Mouse (Mus musculus) forebrain, postnatal 0 days (tissue): ENCODE data around the gene Kdm2a. TPM values are rescaled to one million over a fixed set of nuclear protein-coding genes. Genes with fewer than 3 reads are reported as not detected.

Experiments
- ATAC-seq: fragments of 200-750 bp; cut with Nextera tagmentation; 2 replicates; pipeline ENCODE4 v1.8.0; 2017; ENCODE audit warnings: mild to moderate bottlenecking, moderate library complexity
- DNase-seq: peaks from one replicate; pipeline ENCODE4 v3.0.0-alpha.2; 2015
- H3K27ac ChIP-seq: fragments of 300-500 bp; sonication (generic); 2 replicates; pipeline ENCODE4 v1.5.1; 2014; ENCODE audit warnings: low read depth, mild to moderate bottlenecking, antibody characterized with exemption, low read length, moderate library complexity, mixed read lengths
- H3K27me3 ChIP-seq: fragments of 300-500 bp; sonication (generic); 2 replicates; pipeline ENCODE4 v1.6.1; 2014; ENCODE audit warnings: mild to moderate bottlenecking, low read length, mixed read lengths; ENCODE audit not compliant: insufficient read depth
- H3K36me3 ChIP-seq: fragments of 300-500 bp; sonication (generic); 2 replicates; pipeline ENCODE4 v1.6.1; 2014; ENCODE audit warnings: mild to moderate bottlenecking, moderate library complexity; ENCODE audit not compliant: insufficient read depth
- H3K4me1 ChIP-seq: fragments of 300-500 bp; sonication (generic); 2 replicates; pipeline ENCODE4 v1.6.1; 2014; ENCODE audit warnings: antibody characterized with exemption; ENCODE audit not compliant: insufficient read depth
- H3K4me2 ChIP-seq: fragments of 300-500 bp; sonication (generic); 2 replicates; pipeline ENCODE4 v1.6.1; 2014; ENCODE audit warnings: low read depth, mild to moderate bottlenecking, moderate library complexity
- H3K4me3 ChIP-seq: fragments of 300-500 bp; sonication (generic); 2 replicates; pipeline ENCODE4 v1.5.1; 2014; ENCODE audit warnings: low read depth, low read length, mixed read lengths
- H3K9ac ChIP-seq: fragments of 300-500 bp; sonication (generic); 2 replicates; pipeline ENCODE4 v1.6.1; 2014; ENCODE audit warnings: mild to moderate bottlenecking
- H3K9me3 ChIP-seq: fragments of 300-500 bp; sonication (generic); 2 replicates; pipeline ENCODE4 v1.6.1; 2016; ENCODE audit warnings: low read length
- CTCF ChIP-seq: sonication (generic); IDR thresholded peaks from 2 replicates; pipeline ENCODE4 v1.5.1; 2016; ENCODE audit warnings: antibody characterized with exemption, control low read depth, low read depth
- WGBS: fragments of 180-500 bp; shearing (Covaris S2); extraction: QIAGEN DNeasy Blood & Tissue Kit; methylation state at CpG from one replicate; pipeline ENCODE4 v1.1.7; 2014; 5-methylcytosine and 5-hydroxymethylcytosine counted together
- polyA plus RNA-seq: library from polyadenylated mRNA; unstranded; fragments of >200 nt; fragmentation: Nextera tagmentation; extraction: Ambion mirVana; gene quantifications from 2 replicates; pipeline ENCODE4 v1.2.1, GENCODE M21; 2015
- total RNA-seq: library from RNA; depleted of rRNA; stranded (reverse); fragments of >200 nt; gene quantifications from 2 replicates; pipeline ENCODE4 v1.2.3, GENCODE M21; 2014

Gene Kdm2a
- total and polyA plus RNA-seq, 2 experiments from 2014 or later = 19.5 to 71.7 TPM

DNA sequence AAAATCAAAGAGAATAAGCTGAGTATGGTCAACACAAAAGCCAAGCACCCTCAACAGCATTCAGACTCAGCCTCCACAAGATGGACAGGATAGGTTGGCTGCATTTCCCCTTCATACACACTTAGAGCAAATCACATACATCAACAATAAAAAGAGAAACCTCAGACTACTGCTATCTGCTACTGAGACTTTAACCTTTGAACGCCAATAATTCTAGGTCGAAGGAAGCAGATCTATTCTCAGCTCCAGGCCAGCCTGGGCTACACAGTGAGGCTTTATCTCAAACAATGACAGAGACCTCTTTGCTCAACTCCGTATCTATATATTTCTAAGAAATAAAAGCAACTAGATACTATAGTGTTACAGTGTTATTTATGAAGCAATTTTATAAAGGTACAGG lies 66.8 kb downstream of the Kdm2a start:
- peaks cover 36% of the 10 kb centered on the region for H3K36me3 ChIP-seq
- H3K4me3 ChIP-seq = no peak overlapping the region
- no peaks in the 10 kb centered on the region for H3K9me3 ChIP-seq
- H3K4me1 ChIP-seq = peaks cover 13% of the 10 kb centered on the region; the same call in 1 of the 2 replicates
- H3K9ac ChIP-seq = no peak overlapping the region
- no peak for DNase-seq
- H3K27me3 ChIP-seq = no peaks in the 10 kb centered on the region
- H3K27ac ChIP-seq = no peak overlapping the region
- no peak for ATAC-seq
- H3K4me2 ChIP-seq = no peak overlapping the region
- TF ChIP-seq CTCF = no peak
- 91% methylated on average over 3 of the region's 3 CpGs for WGBS

DNA sequence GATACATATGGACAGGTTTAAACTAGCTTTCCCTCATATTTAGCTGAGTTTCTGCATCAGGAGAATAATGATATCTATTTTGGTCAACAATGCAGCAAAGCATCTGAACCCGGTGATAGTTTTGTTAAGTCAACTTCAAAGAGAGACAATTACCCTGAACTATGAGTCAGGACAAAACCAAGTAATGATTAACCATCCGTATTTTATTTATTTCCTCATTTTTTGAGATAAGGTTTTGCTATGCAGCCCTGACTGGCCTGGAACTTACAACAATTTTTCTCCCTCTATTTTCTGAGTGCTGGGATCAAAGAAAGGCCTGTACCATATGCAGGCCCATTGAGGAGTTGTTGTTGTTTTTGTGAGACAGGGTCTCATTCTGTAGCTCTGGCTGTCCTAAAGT lies 67.5 kb downstream of the Kdm2a start:
- WGBS = 88% methylated on average over 2 of the region's 2 CpGs
- H3K27me3 ChIP-seq = no peaks in the 10 kb centered on the region
- no peaks in the 10 kb centered on the region for H3K9me3 ChIP-seq
- ATAC-seq (no peak), DNase-seq (no peak)
- no peak for TF ChIP-seq CTCF
- peaks cover 13% of the 10 kb centered on the region; the same call in 1 of the 2 replicates for H3K4me1 ChIP-seq
- H3K27ac ChIP-seq = no peak overlapping the region
- H3K4me3 ChIP-seq = no peak overlapping the region
- H3K36me3 ChIP-seq = peaks cover 43% of the 10 kb centered on the region
- no peak overlapping the region for H3K9ac ChIP-seq
- no peak overlapping the region for H3K4me2 ChIP-seq

DNA sequence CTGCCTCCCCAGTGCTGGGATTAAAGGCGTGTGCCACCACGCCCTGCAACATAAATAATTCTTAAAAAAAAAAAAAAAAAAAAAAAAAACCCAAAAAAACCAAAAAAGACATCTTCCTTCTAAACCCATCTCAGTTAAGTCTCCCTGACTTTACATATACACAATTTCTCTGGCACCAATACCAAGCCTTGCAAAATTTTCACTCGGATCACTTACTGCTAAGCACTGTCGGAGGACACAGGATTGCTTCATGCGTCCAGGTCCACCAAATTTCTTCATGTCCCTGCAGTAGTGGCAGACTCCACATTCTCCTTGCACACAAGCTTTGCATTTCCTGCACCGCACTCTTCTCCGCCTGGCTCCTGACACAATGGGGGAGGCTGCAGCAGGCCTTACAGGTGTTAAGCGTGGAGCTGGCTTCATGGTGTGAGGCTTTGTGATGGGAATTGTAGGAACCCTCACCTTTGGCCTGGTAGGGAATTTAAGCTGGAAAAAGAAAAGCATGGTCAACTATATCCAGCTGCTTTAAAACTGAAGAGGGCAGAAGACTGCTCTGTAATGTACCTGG lies 69.3 kb downstream of the Kdm2a start:
- no peaks in the 10 kb centered on the region for H3K9me3 ChIP-seq
- H3K27me3 ChIP-seq = no peaks in the 10 kb centered on the region
- ATAC-seq (no peak), DNase-seq (no peak)
- peaks cover 61% of the 10 kb centered on the region for H3K36me3 ChIP-seq
- H3K9ac ChIP-seq = no peak overlapping the region
- no peak overlapping the region for H3K4me3 ChIP-seq
- H3K4me2 ChIP-seq = no peak overlapping the region
- WGBS = 95% methylated on average over 8 of the region's 8 CpGs
- no peak overlapping the region for H3K27ac ChIP-seq
- no peak for TF ChIP-seq CTCF
- peaks cover 13% of the 10 kb centered on the region; the same call in 1 of the 2 replicates for H3K4me1 ChIP-seq

- DNase-seq = no peak
Observed at GRCm38 (mm10) chr19:4326881-4327280, 71.2 kb downstream of the Kdm2a start.

DNA sequence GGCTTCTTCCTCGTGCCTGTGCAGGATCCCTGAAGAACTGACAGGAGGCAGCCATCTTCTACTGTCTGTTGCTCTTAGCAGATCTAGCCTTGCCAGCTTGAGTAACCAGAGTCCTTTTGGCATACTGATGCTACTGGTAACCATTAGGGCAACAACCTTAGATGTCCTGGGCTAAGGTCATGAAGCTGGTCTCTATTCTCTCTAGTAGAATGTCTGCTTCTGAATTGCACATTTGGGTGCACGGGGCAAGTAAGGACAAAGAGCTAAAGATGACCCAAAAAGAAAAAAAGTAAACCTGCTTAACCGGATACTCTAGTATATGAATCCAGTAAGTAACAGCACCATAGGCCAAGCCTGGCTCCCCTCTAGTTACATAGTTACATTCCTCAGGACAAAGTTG lies 72.0 kb downstream of the Kdm2a start:
- 92% methylated on average over 3 of the region's 3 CpGs for WGBS
- Histone ChIP-seq H3K9ac (no peak overlapping the region), H3K9me3 (no peaks in the 10 kb centered on the region), H3K27me3 (no peaks in the 10 kb centered on the region), H3K4me3 (no peak overlapping the region), H3K36me3 (peaks cover 79% of the 10 kb centered on the region), H3K4me1 (no peaks in the 10 kb centered on the region), H3K27ac (no peak overlapping the region), H3K4me2 (no peak overlapping the region)
- no peak for TF ChIP-seq CTCF
- no peak for DNase-seq
- no peak for ATAC-seq

More at GRCm38 (mm10) chr19:4326881-4327280, 71.2 kb downstream of the Kdm2a start:
- no peaks in the 10 kb centered on the region for H3K27me3 ChIP-seq
- no peak overlapping the region for H3K27ac ChIP-seq
- ATAC-seq = no peak
- peaks cover 77% of the 10 kb centered on the region for H3K36me3 ChIP-seq
- H3K9me3 ChIP-seq = no peaks in the 10 kb centered on the region
- H3K4me2 ChIP-seq = no peak overlapping the region
- no peak overlapping the region for H3K4me3 ChIP-seq
- WGBS = 76% methylated on average over 1 of the region's 1 CpGs
- no peak overlapping the region for H3K9ac ChIP-seq
- H3K4me1 ChIP-seq = peaks cover 2% of the 10 kb centered on the region; the same call in 1 of the 2 replicates
- no peak for TF ChIP-seq CTCF

DNA sequence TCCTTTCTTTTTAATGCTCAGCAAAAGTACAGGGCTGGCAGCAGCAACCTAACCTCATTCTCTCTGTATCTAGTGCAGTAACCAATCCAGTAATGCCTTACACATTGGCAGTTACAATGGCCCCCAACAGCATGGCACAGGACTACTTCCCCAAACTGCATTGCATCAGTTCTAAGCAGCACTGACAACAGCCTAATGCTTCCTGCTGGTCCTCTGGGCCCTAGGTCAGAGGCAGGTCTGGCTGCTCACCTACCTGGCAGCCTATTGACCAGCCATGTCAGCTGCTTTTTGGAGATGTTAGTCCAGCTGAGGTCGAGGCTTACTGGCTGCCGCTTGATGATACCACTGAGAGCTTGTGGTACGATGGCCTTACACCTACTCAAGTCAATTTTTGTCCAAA lies 76.0 kb downstream of the Kdm2a start:
- Histone ChIP-seq H3K36me3 (peaks cover 90% of the 10 kb centered on the region), H3K9ac (no peak overlapping the region), H3K27ac (no peak overlapping the region), H3K27me3 (no peaks in the 10 kb centered on the region), H3K4me3 (no peak overlapping the region), H3K9me3 (no peaks in the 10 kb centered on the region), H3K4me1 (no peaks in the 10 kb centered on the region), H3K4me2 (no peak overlapping the region)
- DNase-seq (no peak), ATAC-seq (no peak)
- WGBS = 91% methylated on average over 3 of the region's 3 CpGs
- no peak for TF ChIP-seq CTCF

DNA sequence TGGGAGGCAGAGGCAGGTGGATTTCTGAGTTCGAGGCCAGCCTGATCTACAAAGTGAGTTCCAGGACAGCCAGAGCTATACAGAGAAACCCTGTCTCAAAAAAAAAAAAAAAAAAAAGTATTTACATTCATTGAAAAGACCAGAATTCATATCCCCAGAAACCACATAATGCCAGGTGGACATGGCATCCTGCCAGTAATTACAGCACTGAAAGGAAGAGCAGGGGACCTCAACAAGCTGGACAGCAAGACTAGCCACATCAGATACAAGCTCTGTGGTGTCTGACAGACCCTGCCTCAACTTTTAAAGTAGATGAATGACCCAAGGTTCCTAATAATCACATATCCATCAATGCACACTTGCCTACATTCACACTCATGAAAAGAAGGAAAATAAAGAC lies 76.5 kb downstream of the Kdm2a start:
- no peak for TF ChIP-seq CTCF
- no peak overlapping the region for H3K4me3 ChIP-seq
- peaks cover 88% of the 10 kb centered on the region for H3K36me3 ChIP-seq
- H3K9me3 ChIP-seq = no peaks in the 10 kb centered on the region
- no peaks in the 10 kb centered on the region for H3K27me3 ChIP-seq
- no peak overlapping the region for H3K9ac ChIP-seq
- H3K4me1 ChIP-seq = no peaks in the 10 kb centered on the region
- H3K27ac ChIP-seq = no peak overlapping the region
- WGBS = 100% methylated on average over 1 of the region's 1 CpGs
- no peak overlapping the region for H3K4me2 ChIP-seq
- ATAC-seq = no peak
- no peak for DNase-seq
